Mouse (Mus musculus): ENCODE results near the gene Nptx1.

DNA sequence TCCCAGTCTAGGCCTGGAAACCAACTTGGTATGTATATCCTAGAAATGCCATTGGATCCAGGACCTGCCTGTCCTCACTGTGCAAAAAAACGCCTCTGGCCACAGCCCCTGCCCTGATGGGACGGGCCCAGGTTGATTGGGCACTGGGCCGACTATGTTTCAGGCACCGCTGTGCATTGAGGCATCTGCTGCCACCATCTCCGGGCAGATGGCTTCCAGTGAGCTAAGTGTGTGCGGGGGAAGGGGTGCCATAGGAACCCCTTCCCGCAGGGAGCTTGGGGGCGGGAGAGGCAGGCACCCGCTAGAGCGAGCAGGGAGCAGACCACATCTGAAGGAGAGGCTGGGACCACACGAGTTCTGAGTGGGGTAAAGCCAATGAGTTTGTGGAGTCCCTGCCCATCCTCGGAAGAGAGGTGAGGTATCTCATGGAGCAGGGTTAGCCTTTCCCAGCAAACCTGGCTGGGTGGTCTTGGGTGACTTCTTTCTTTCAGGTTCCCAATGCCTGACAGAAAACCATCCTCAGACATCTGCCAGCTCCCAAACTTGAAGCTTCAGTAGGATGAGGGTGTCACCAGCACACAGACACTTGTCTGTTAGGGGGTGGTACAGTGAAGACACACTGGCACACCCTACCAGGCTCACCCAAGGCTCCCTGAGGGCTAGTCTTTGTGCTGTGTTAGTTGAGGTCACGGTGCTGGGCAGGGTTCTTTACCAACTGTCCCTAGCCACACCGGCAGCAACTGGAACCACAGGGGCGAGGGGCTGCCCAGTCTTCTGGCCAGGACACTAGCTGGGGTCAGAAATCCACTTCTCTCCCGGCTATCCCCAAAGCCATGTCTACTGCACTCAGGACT, 31.5 kb downstream of the Nptx1 start:
- no peak for TF ChIP-seq CTCF (IDR thresholded peaks at IDR 0.05; ENCODE audit: extremely low read depth, insufficient read length, insufficient replicate concordance, low read depth, low read length)
- TF ChIP-seq POLR2A (IDR thresholded peaks at IDR 0.05; ENCODE audit: low read depth, low read length), result no peak
